Mouse (Mus musculus) ES-Bruce4 (cell line): ENCODE results near the gene Arrb1. TPM values are rescaled to one million over a fixed set of nuclear protein-coding genes. Genes with fewer than 3 reads are reported as not detected.

Experiments used
- H3K27ac ChIP-seq: 2 replicates; pipeline ENCODE4 v1.5.1; 2012; ENCODE audit warnings: low read length, inconsistent platforms; ENCODE audit not compliant: insufficient read depth
- H3K27me3 ChIP-seq: 2 replicates; pipeline ENCODE4 v1.6.1; 2012; ENCODE audit warnings: mild to moderate bottlenecking, low read length, inconsistent platforms; ENCODE audit not compliant: control insufficient read depth, poor library complexity, insufficient read depth, severe bottlenecking
- H3K36me3 ChIP-seq: 2 replicates; pipeline ENCODE4 v1.6.1; 2012; ENCODE audit warnings: inconsistent platforms, mild to moderate bottlenecking, low read length, moderate library complexity; ENCODE audit not compliant: control insufficient read depth, poor library complexity, insufficient read depth, severe bottlenecking
- H3K4me1 ChIP-seq: one replicate; pipeline ENCODE4 v1.8.1; 2011; ENCODE audit warnings: low read length; ENCODE audit not compliant: control insufficient read depth, insufficient read depth
- H3K4me3 ChIP-seq: 2 replicates; pipeline ENCODE4 v1.5.1; 2011; ENCODE audit warnings: low read depth, mild to moderate bottlenecking, low read length
- H3K9ac ChIP-seq: 2 replicates; pipeline ENCODE4 v1.6.1; 2012; ENCODE audit warnings: low read depth, mild to moderate bottlenecking, inconsistent platforms; ENCODE audit not compliant: poor library complexity, severe bottlenecking
- H3K9me3 ChIP-seq: replicated peaks from 2 replicates; pipeline ENCODE4 v1.6.1; 2012; ENCODE audit warnings: mild to moderate bottlenecking, low read length, inconsistent platforms; ENCODE audit not compliant: control insufficient read depth, poor library complexity, insufficient read depth, severe bottlenecking
- CTCF ChIP-seq: IDR thresholded peaks from one replicate; pipeline ENCODE4 v1.8.1; 2011; ENCODE audit warnings: low read depth, low read length
- EP300 ChIP-seq: IDR thresholded peaks from 2 replicates; pipeline ENCODE4 v1.6.1; 2011; ENCODE audit warnings: low read depth, low read length; ENCODE audit not compliant: insufficient read depth
- POLR2A ChIP-seq: IDR thresholded peaks from one replicate; pipeline ENCODE4 v1.8.1; 2011; ENCODE audit warnings: low read length; ENCODE audit not compliant: insufficient read depth
- polyA plus RNA-seq: library from polyadenylated mRNA; stranded (reverse); fragments of >200 nt; gene quantifications from 2 replicates; pipeline ENCODE4 v1.2.4, GENCODE M21; 2011; ENCODE audit warnings: low read depth; ENCODE audit not compliant: missing spikeins, insufficient read depth, insufficient read length

Arrb1 gene
- polyA plus RNA-seq, 1 experiment, result 31.7 TPM

DNA sequence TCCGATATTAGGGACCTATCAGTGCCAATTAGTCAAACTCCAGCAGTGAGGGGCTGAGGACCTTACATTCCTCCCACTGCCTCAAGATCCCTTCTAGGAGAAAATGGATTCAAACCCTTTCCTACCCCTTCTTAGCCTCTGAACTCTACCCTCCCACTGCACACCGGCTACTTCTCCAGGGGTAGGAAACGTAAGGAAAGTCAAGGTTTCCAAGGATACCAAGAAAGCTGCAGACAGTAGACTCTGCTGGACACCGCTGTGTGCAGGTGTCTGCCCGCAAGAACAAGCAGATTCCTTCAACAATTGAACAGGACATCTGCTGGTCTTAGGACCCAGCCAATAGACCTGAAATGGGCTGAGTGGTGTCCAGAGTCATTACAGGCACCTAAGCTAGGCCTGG, 765 bp upstream of the Arrb1 start:
- H3K9me3 ChIP-seq, result no peaks in the 10 kb centered on the region
- peak overlapping the region; percentile 16 for H3K4me3 ChIP-seq
- peaks cover 9% of the 10 kb centered on the region for H3K4me1 ChIP-seq
- no peak overlapping the region for H3K9ac ChIP-seq
- H3K36me3 ChIP-seq, result no peaks in the 10 kb centered on the region
- H3K27me3 ChIP-seq, result no peaks in the 10 kb centered on the region
- H3K27ac ChIP-seq, result no peak overlapping the region
- TF ChIP-seq EP300 (no peak), CTCF (no peak), POLR2A (no peak)

DNA sequence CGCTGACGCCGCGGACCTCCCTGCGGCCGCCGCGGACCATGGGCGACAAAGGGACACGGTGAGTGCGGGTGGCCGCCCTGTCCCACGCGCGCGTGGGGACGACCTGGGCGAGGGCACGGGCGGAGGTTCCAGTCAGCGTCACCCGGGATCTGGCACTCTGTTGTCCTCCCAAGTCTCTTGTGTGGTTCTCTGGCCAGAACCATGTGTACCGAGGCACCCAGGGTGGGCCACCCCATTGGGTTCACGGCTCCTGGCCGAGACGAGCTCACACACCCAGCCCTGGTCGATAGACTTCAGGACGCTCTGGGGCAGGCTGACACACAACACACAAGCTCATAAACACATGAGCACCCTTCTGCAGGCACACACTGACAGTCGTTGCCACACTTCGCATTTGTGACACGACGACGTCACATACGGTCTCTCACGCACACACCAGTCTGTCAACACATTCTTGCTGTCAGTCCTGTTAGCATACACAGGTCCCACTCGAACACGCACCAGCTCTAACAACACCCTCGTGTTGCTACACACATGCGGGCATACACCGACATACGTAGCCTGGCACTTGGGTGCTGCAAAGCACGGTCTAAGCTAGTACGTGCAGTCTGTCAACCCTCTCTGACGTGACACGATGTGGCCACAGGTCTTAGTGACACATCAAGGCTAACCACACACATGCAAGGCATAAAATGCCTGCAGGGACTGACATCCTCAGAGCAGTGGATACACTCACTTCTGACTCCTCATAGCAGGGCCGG, 655 bp downstream of the Arrb1 start:
- Histone ChIP-seq H3K27me3 (no peaks in the 10 kb centered on the region), H3K4me1 (peaks cover 12% of the 10 kb centered on the region), H3K9me3 (no peaks in the 10 kb centered on the region), H3K27ac (no peak overlapping the region), H3K4me3 (peak overlapping the region; percentile 56), H3K36me3 (no peaks in the 10 kb centered on the region), H3K9ac (peak overlapping the region; percentile 41)
- TF ChIP-seq CTCF (no peak), POLR2A (no peak)

DNA sequence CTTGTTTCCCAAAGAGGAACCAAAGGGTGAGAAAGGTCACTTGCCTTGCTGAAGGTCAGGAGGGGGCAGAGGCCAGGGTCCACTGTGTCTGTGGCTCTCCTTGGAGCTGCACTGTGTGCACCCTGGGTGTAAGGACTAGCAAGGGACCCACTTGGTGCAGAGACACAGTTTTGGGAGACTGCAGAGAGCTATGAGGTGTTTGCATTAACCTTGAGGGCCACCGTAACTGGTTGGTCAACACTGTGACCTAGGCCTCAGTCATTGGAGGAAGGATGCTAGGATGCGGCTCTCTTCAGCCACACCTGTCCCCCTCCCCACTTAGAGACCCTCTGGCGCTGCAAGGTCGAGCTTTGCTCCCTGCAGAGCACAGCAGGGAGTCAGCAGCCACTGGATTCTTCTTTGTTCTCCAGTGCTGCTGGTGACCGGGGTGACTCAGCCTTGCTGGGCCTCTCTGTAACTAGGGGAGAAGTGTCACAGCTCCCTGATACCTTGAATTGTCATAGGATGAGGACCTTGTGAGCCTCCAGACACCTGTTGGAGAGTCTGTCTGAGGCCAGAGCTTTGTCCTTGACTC, 2.0 kb downstream of the Arrb1 start:
- Histone ChIP-seq H3K4me1 (peaks cover 12% of the 10 kb centered on the region), H3K9me3 (no peaks in the 10 kb centered on the region), H3K9ac (no peak overlapping the region), H3K36me3 (no peaks in the 10 kb centered on the region), H3K4me3 (no peak overlapping the region), H3K27me3 (no peaks in the 10 kb centered on the region), H3K27ac (no peak overlapping the region)
- TF ChIP-seq EP300 (peak; percentile 85), CTCF (no peak)

DNA sequence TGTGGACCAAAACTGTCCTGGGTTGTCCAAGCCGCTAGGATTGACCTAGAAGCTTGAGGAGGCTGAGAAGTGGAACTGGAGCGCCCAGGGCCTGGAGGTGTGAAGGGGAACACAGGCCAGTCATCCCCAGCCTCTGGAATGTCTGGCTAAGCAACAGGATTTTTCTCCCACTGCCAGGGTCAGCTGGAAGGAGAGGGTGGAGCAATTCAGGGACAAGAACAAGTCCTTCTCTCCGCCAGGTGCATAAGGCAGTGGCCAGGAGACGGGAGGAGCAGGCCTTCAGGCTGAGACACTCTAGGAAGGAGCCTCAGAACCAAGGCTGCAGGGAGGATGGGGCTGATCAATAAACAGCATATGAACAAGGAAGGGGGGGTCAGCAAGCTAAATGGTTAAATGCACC, 3.2 kb downstream of the Arrb1 start:
- no peak overlapping the region for H3K9ac ChIP-seq
- no peaks in the 10 kb centered on the region for H3K9me3 ChIP-seq
- H3K36me3 ChIP-seq, result no peaks in the 10 kb centered on the region
- no peaks in the 10 kb centered on the region for H3K27me3 ChIP-seq
- no peak overlapping the region for H3K4me3 ChIP-seq
- H3K27ac ChIP-seq, result no peak overlapping the region
- TF ChIP-seq CTCF (no peak), EP300 (no peak), POLR2A (no peak)
- peaks cover 12% of the 10 kb centered on the region for H3K4me1 ChIP-seq

DNA sequence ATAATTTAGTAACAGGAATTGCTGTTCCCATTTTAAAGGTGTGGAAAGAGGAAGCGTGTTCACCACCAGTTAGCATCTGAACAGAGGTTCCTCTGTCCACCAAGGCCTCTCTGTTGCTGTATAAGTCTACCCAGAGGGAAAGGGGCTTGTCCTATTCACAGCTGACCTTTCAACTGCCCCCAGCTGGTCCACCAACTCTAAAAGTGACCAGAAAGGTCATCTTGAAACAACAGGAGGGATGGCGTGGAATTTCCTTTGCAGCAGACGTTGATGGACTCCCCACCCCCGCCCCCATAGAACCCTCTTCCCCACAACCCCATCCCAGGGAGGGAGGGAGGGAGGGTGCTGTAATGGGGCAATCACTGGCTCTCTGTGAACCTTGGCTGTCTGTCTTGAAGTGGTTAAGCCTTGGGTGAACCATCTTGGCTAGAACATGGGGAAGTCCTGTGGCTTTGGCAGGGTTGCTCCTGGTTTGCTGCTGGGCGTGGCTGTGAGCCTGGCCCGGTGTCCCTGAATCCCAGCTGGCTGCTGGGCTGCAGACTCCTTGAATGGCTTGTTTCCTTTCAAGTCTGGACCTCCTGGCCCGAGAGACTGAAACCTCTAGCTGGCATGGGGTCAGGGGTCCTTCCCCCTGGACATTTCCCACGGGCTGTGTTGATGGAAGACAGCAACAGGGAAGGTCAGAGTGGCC, 4.1 kb downstream of the Arrb1 start:
- H3K9ac ChIP-seq, result no peak overlapping the region
- TF ChIP-seq EP300, result 0 out of 2 replicates have a peak, but pooled peaks have one; percentile 7
- no peak for TF ChIP-seq POLR2A
- H3K27ac ChIP-seq, result no peak overlapping the region
- H3K36me3 ChIP-seq, result no peaks in the 10 kb centered on the region
- H3K9me3 ChIP-seq, result no peaks in the 10 kb centered on the region
- H3K27me3 ChIP-seq, result no peaks in the 10 kb centered on the region
- H3K4me1 ChIP-seq, result peaks cover 12% of the 10 kb centered on the region
- no peak overlapping the region for H3K4me3 ChIP-seq

DNA sequence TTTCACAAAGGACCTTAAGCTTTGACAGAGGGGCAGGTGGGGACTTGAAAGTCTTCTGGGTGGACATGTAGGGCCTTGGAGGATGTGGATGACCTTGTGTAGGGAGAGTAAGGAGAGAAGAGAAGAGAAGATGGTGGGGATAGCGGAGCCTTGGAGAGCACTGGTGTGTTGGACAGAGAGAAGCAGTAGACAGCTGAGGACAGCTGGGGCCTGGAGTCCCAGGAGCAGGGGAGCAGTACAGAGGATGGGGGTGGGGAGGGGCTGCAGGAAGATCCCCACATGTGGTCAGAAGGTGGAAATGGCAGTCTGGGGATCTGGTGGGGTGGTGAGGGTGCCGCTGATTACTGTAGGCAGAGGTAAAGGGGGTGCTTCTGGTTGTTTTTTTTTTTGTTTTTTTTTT, 4.8 kb downstream of the Arrb1 start:
- H3K9me3 ChIP-seq, result no peaks in the 10 kb centered on the region
- peaks cover 12% of the 10 kb centered on the region for H3K4me1 ChIP-seq
- TF ChIP-seq EP300 (no peak), POLR2A (no peak), CTCF (no peak)
- no peak overlapping the region for H3K9ac ChIP-seq
- H3K36me3 ChIP-seq, result no peaks in the 10 kb centered on the region
- no peaks in the 10 kb centered on the region for H3K27me3 ChIP-seq
- H3K4me3 ChIP-seq, result no peak overlapping the region
- H3K27ac ChIP-seq, result no peak overlapping the region
